Comparison of ENCODE assay signal across 8 mouse cellular contexts in the genomic region with DNA sequence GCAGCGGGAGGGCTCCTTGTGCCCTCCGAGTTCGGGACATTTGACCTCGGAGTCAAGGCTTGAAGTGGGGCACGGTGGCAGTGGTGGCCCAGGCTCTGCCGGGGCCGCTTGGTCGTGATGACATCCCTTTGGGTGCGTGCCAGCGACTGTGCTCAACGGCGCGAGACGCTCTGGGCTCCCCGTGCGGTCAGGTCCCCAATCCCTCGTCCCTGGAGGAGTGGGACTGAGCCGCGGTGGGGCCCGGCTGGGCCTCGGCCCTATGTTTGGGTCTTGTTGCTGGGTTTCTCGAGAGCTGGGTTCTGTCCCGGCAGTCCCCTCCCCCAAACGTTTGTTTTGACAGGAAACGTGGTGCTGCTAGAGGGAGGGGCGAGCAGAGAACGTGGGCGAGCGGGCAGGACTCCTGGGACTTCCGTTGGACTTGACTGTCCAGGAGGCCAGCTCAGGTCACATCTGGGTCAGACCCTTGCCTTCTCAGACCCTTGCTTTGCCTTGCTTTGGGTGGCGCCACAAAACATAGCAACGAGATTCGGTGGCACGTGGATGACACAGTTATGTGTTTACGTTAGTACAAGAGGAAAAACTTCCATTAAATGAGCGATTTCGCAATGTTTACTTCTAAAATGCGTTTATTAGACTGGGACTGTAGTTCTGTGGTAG. TPM values are rescaled to one million over a fixed set of nuclear protein-coding genes. Genes with fewer than 3 reads are reported as not detected.
DNase-seq lines count a peak whose midpoint lies in the region; ATAC-seq and TF ChIP-seq lines count a peak whose summit lies in the region.

No protein-coding gene starts in this region.

- peak; percentile 43 for ATAC-seq in erythroblast, adult 5-6 weeks (replicated peaks; ENCODE audit: low FRiP score, poor library complexity, severe bottlenecking)
- peak; percentile 37 for ATAC-seq in kidney, embryonic 16.5 days (ENCODE audit: low FRiP score, low TSS enrichment)
- ATAC-seq in monocyte, adult 5-6 weeks (replicated peaks; ENCODE audit: insufficient number of reproducible peaks, low FRiP score, low TSS enrichment, poor library complexity, severe bottlenecking), result peak; percentile 63

- no peaks in the 10 kb centered on the region for H3K36me3 ChIP-seq in heart, embryonic 10.5 days
- no peaks in the 10 kb centered on the region for H3K36me3 ChIP-seq in kidney, embryonic 16.5 days (ENCODE audit: insufficient read depth, low read length)
- no peaks in the 10 kb centered on the region for H3K36me3 ChIP-seq in liver, adult 2 months (ENCODE audit: control insufficient read depth, insufficient read depth, low read length)

- TF ChIP-seq CTCF in bone marrow, adult 2 months (IDR thresholded peaks at IDR 0.05; ENCODE audit: control insufficient read depth, insufficient read depth, low read length), result no peak
- TF ChIP-seq CTCF in liver, adult 2 months (IDR thresholded peaks at IDR 0.05; ENCODE audit: low read depth, low read length), result no peak

- no peak; the same call in 1 of the 2 replicates for TF ChIP-seq POLR2A in bone marrow, adult 2 months (IDR thresholded peaks at IDR 0.05; ENCODE audit: borderline replicate concordance, control insufficient read depth, low read depth, low read length)
- TF ChIP-seq POLR2A in liver, adult 2 months (IDR thresholded peaks at IDR 0.05; ENCODE audit: extremely low read depth, insufficient read depth, low read length), result no peak

- peak overlapping the region; percentile 84 for H3K4me3 ChIP-seq in bone marrow, adult 2 months (replicated peaks; ENCODE audit: control insufficient read depth, low read depth, low read length)
- H3K4me3 ChIP-seq in heart, embryonic 10.5 days, result peak overlapping the region; percentile 96
- peak overlapping the region; percentile 80 for H3K4me3 ChIP-seq in kidney, embryonic 16.5 days (ENCODE audit: low read length)
- H3K4me3 ChIP-seq in liver, adult 2 months (ENCODE audit: insufficient read depth, low read depth, low read length), result peak overlapping the region; percentile 78

- H3K9me3 ChIP-seq in heart, embryonic 10.5 days, result no peaks in the 10 kb centered on the region
- H3K9me3 ChIP-seq in kidney, embryonic 16.5 days (ENCODE audit: low read length), result no peaks in the 10 kb centered on the region

- H3K4me2 ChIP-seq in kidney, embryonic 16.5 days (replicated peaks; ENCODE audit: low read depth, low read length), result peak overlapping the region; percentile 92

- peak; percentile 77 for DNase-seq in A20 (ENCODE audit: low read depth, low spot score)
- peak; percentile 87 for DNase-seq in heart, embryonic 10.5 days (ENCODE audit: low spot score)
- DNase-seq in liver, adult 2 months (ENCODE audit: extremely low read depth, low read depth, low spot score), result peak; percentile 83
- peak; percentile 80 to 84 for DNase-seq in spleen, postnatal 36 days (ENCODE audit: low spot score in 2 of 2)

- under 1% methylated on average over 38 of the region's 38 CpGs for WGBS in bone marrow, adult 2 months
- 3% methylated on average over 38 of the region's 38 CpGs for WGBS in heart, embryonic 10.5 days
- 2% methylated on average over 38 of the region's 38 CpGs for WGBS in kidney, embryonic 16.5 days
- under 1% methylated on average over 38 of the region's 38 CpGs for WGBS in liver, adult 2 months

- H3K9ac ChIP-seq in kidney, embryonic 16.5 days (replicated peaks; ENCODE audit: low read length), result peak overlapping the region; percentile 78
- peak overlapping the region; percentile 85 for H3K9ac ChIP-seq in liver, adult 2 months (ENCODE audit: low read depth, low read length)

- H3K79me2 ChIP-seq in liver, adult 2 months (ENCODE audit: control insufficient read depth, insufficient read depth, low read length), result peaks cover 27% of the 10 kb centered on the region

- H3K27me3 ChIP-seq in heart, embryonic 10.5 days (ENCODE audit: insufficient read depth, poor library complexity, severe bottlenecking), result no peaks in the 10 kb centered on the region; the same call in 1 of the 2 replicates
- peaks cover 2% of the 10 kb centered on the region; the same call in 1 of the 2 replicates for H3K27me3 ChIP-seq in kidney, embryonic 16.5 days (ENCODE audit: insufficient read depth, low read length)
- H3K27me3 ChIP-seq in liver, adult 2 months (ENCODE audit: control insufficient read depth, insufficient read depth, low read length), result no peaks in the 10 kb centered on the region

- H3K27ac ChIP-seq in bone marrow, adult 2 months (ENCODE audit: control insufficient read depth, insufficient read depth, low read depth, low read length, poor library complexity), result peak overlapping the region; percentile 87
- peak overlapping the region; percentile 96 for H3K27ac ChIP-seq in heart, embryonic 10.5 days
- peak overlapping the region; percentile 73; the same call in 1 of the 2 replicates for H3K27ac ChIP-seq in kidney, embryonic 16.5 days (ENCODE audit: low read length)
- peak overlapping the region; percentile 94 for H3K27ac ChIP-seq in liver, adult 2 months (replicated peaks; ENCODE audit: insufficient read depth, low read depth, low read length)

- peaks cover 4% of the 10 kb centered on the region for H3K4me1 ChIP-seq in bone marrow, adult 2 months (ENCODE audit: control insufficient read depth, insufficient read depth, low read length)
- peaks cover 26% of the 10 kb centered on the region for H3K4me1 ChIP-seq in heart, embryonic 10.5 days
- peaks cover 7% of the 10 kb centered on the region; the same call in 1 of the 2 replicates for H3K4me1 ChIP-seq in kidney, embryonic 16.5 days (ENCODE audit: insufficient read depth, low read length)
- H3K4me1 ChIP-seq in liver, adult 2 months (ENCODE audit: control insufficient read depth, insufficient read depth, low read length), result peaks cover 14% of the 10 kb centered on the region

RNA-seq across cellular contexts. Expression of gene Tcp11l2, which starts 0.8 kb away (rescaled TPM):
- polyA plus RNA-seq in bone marrow, adult 2 months (2011; ENCODE audit: insufficient read depth, insufficient read length, low replicate concordance, missing spikeins), result 35.7 and 37.2 TPM in 2 replicates
- total RNA-seq in erythroblast, adult 5-6 weeks (2015; ENCODE audit: low replicate concordance), result 604 and 645 TPM in 2 replicates
- 495 and 623 TPM in 2 replicates for total RNA-seq in erythroblast, adult 5-6 weeks (2017; ENCODE audit: low replicate concordance)
- polyA plus RNA-seq in heart, embryonic 10.5 days (2016; fragmentation: Nextera tagmentation; extraction: Ambion mirVana), result 6.4 and 10.5 TPM in 2 replicates
- 20.2 and 21.2 TPM in 2 replicates for polyA plus RNA-seq in kidney, embryonic 16.5 days (2015; fragmentation: Nextera tagmentation; extraction: Ambion mirVana)
- 30.8 and 36.5 TPM in 2 replicates for total RNA-seq in liver, adult 2 months (2014; rRNA removed)
- 20.6 and 21.6 TPM in 2 replicates for polyA plus RNA-seq in liver, adult 2 months (2012; rRNA removed)
- 38.5 to 76.5 TPM (median 57.3 TPM) in 3 replicates for total RNA-seq in monocyte, adult 5-6 weeks (2017)

RNA-seq across cellular contexts. Expression of gene Ckap4, which starts 43.3 kb away (rescaled TPM):
- polyA plus RNA-seq in bone marrow, adult 2 months (2011; ENCODE audit: insufficient read depth, insufficient read length, low replicate concordance, missing spikeins), result 12.5 and 27.6 TPM in 2 replicates
- total RNA-seq in erythroblast, adult 5-6 weeks (2015; ENCODE audit: low replicate concordance), result 43.8 and 45.6 TPM in 2 replicates
- total RNA-seq in erythroblast, adult 5-6 weeks (2017; ENCODE audit: low replicate concordance), result 29.6 and 38.4 TPM in 2 replicates
- polyA plus RNA-seq in heart, embryonic 10.5 days (2016; fragmentation: Nextera tagmentation; extraction: Ambion mirVana), result 83.9 and 87.7 TPM in 2 replicates
- polyA plus RNA-seq in kidney, embryonic 16.5 days (2015; fragmentation: Nextera tagmentation; extraction: Ambion mirVana), result 40.0 and 72.4 TPM in 2 replicates
- total RNA-seq in liver, adult 2 months (2014; rRNA removed), result 0.83 and 1.5 TPM in 2 replicates
- polyA plus RNA-seq in liver, adult 2 months (2012; rRNA removed), result 1.5 TPM in 2 replicates
- 11.0 to 16.6 TPM (median 12.2 TPM) in 3 replicates for total RNA-seq in monocyte, adult 5-6 weeks (2017)

RNA-seq across cellular contexts. Expression of gene Polr3b, which starts 44.9 kb away (rescaled TPM):
- 8.5 and 15.9 TPM in 2 replicates for polyA plus RNA-seq in bone marrow, adult 2 months (2011; ENCODE audit: insufficient read depth, insufficient read length, low replicate concordance, missing spikeins)
- 44.1 and 50.5 TPM in 2 replicates for total RNA-seq in erythroblast, adult 5-6 weeks (2015; ENCODE audit: low replicate concordance)
- total RNA-seq in erythroblast, adult 5-6 weeks (2017; ENCODE audit: low replicate concordance), result 81.8 and 274 TPM in 2 replicates
- polyA plus RNA-seq in heart, embryonic 10.5 days (2016; fragmentation: Nextera tagmentation; extraction: Ambion mirVana), result 15.6 and 15.8 TPM in 2 replicates
- 17.5 and 20.4 TPM in 2 replicates for polyA plus RNA-seq in kidney, embryonic 16.5 days (2015; fragmentation: Nextera tagmentation; extraction: Ambion mirVana)
- total RNA-seq in liver, adult 2 months (2014; rRNA removed), result 9.5 and 10.7 TPM in 2 replicates
- polyA plus RNA-seq in liver, adult 2 months (2012; rRNA removed), result 2.7 and 3.2 TPM in 2 replicates
- total RNA-seq in monocyte, adult 5-6 weeks (2017), result 19.0 to 55.1 TPM (median 25.8 TPM) in 3 replicates

Comparison
In these comparisons a context has a peak if more than half of its experiments do, and no peak if none do; other contexts are left out.
1. Peak in every context shown above with its lines: DNase-seq, ATAC-seq, H3K4me3 ChIP-seq and H3K27ac ChIP-seq.